Mouse (Mus musculus): ENCODE data around the gene Spata17.

Gene Spata17

DNA sequence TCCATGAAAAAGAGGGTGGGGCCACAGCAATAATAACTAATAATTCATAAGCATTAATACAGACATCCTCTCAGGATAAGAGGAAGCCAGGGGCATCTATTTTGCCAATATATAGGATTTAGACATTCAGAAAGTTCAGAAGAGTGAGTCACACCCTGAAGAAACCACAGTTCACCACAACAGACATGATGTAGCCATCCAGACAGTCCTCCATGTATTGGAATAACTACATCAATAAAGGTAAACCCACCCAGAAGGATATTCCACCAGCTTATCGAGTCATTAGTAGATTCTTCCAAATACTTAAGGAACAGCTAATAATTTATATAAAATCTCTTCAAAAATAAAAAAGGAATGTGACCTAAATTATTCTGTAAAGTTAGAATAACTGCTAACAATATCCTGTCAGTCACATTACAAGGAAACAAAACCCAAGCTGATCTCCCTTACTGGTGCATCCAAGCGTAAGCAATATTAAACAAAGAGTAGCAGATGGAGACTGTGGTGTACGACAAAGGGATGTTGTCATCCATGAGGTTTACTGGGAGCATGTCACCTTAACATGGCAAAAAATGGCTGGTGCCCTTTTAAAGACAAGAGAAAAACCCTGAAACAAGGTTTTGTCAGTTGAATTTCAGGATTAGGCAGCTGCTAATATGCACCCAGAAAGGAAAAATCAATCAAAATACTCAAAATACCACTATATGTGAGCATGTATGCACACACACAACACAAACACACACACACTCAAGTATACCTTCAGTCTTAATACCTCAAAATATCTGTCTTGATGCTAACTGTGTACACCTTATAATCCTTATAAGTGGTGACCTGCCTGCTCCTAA lies 138.8 kb downstream of the Spata17 start:
- DNase-seq: peak; percentile 91

DNA sequence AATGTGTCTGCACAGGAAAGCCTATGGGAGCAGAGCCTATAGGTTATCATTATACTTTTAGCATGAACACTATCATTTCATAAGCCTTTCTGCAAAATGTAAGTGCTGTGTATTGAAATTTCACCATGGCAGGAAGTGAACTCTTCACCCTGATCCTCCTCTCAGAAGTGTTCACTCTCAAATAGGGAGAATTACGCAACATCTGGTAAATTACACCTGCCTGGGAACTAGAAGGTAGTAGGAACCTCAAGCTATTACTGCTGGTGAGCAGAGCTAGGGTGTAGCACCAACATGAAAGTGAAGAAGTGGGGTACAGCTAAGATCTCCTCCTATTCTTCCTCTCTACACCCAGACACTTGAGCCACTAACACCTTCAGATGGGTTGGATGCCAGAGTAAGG lies 155.4 kb downstream of the Spata17 start:
- DNase-seq: no peak

DNA sequence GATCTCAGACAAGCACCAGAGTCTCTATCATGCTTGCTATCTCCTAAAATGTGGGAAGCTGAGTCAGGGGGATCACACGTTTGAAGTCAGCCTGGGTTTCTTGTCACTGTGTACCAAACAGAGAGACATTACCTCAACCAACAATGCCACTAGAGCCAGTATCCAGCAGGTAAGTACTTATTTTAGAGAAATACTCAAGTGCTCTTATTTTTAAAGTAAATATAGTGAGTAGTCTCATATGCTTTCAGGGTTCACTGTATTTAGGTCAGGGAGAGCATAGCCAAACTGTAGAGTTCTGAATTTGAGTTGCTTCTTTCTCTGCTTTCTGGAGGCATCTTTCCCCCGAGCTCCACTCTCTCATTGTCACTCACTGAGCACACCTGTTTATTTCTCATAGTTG lies 160.9 kb downstream of the Spata17 start:
- DNase-seq: no peak

DNA sequence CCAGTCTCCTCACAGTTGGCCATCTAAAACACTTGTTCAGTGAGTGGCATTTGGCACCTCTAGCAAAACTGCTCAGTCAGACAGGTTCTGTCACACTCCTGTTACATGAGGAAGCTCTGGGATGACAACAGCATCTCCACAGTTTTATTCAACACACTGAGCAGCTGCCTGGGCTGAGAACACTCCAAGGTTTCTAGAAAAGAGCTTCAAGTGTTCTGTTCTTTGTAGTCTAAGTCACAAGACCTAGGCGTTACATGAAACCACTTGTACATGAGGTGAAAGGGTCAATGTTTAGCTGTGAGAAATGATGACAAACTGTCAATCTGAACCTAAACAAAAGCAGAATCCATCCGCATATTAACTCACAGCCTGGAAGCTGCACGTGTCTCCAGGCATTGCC lies 161.4 kb downstream of the Spata17 start:
- DNase-seq: no peak

DNA sequence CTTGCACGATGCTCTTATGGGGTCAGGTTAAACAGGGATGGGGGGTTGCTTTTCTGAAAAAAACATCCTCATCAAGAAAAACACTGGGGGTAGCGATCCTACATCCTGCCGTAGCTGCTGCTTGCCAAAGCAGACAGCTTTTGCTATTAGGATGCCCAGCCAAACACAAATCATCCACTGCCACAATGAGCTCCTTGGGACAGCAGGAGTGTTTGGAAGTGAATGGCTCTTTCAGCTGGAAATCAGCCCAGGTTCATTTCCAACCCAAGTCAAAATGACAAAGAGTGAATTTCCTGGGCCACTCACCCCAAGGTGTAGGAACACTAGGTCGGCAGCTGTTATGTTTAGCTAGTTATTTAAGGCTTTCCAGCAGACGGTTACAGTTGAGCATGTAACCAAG lies 162.7 kb downstream of the Spata17 start:
- DNase-seq: no peak

DNA sequence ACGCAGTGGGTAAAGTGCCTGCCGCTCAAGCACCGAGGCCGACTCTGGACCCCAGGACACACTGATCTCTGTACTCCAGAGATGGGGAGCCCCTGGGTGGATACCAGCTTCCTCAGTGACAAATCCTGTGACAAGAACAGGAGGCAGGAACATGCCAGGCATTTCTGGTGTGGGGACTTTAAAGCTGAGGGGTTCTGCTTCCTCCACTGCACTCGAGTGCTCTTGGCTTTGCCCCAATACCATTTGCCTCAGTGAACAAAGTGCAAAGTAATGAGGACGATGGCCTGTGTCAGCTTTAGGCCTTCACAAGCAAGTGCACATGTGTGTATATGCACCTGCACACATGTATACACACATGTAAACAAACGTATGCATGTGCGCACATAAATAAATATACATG lies 164.0 kb downstream of the Spata17 start:
- DNase-seq: no peak

DNA sequence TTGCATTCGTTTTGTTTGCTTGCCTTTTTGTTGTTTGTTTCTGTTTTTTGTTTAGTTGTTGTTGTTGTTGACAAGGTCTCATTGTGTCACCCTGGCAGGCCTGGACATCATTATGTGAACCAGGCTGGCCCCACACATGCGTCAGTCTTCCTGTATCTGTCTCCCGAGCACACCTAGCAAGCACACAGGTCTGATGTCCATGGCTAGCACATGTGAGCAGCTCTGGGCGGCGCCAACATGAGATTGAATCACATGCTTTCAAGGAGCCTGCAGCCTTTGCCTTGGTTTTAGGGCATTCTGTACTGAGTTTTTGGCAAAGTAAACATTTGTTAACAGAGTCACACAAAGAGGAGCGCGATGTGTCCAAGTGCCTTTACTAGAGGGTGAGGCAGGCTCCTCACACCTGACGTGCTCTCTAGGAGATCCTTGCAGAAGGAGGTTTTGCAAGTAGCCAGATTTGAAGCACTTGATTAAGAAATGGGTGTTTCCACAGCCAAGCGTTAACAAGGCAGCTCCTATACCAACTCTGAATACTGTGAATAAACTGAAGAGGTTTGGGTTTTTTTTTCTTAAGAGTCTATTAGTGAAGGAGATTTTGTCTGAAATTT lies 166.5 kb downstream of the Spata17 start:
- DNase-seq: no peak

DNA sequence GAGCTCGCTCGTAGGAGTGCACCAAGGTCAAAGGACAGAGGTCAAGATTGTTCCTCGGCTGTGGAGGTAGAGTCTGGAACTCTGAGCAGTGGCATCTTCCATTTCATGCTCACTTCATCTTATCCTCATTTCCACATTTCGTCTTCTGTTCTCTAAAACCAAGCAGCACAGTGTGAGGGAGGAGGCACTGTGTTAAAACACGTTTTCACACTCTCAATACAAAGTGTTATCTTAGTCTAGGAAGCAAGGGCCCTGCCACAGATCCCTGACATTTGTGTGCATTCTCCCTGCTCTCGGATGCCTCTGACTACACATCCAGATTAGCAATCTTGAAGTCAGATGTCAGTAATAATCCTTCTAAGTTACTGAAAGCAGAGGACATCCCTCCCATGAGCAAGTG lies 170.5 kb downstream of the Spata17 start:
- no peak for DNase-seq

DNA sequence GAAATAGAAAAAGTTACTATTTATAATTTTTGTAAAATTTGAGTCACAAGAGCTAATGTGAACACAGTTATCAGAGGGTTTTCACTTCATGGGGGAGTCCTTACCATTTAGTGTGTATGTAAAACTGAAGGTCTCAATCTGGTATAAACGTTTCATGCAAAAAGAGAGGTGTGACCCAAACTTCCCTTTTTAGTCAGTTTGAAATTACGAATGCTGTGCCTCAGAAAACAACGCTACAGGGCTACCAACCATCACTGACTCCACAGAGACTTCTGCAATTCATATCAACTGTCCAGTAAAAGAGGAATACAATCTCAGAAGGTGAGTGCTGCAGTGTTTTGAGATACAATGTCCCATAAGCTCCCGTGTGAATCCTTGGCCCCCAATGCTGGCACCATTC lies 175.5 kb downstream of the Spata17 start:
- no peak for DNase-seq

DNA sequence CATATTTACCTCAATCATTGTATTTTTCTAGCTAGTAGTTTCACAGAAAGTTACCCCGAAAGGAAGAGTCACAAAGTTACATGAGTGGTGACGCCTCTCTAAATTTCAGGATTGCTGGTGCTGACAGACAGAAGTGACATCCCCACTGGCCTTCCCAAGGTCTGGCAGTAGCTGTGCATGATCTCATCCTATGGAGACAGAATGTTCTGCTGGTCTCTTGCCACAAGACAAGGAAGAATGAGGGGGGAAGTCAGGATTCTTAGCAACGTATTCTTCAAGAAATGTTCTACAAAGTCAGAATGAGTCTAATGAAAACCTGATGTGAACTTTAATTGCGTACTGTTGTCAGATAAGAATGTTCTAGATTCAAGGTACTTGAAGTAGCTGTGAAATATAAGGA lies 179.5 kb downstream of the Spata17 start:
- no peak for DNase-seq

DNA sequence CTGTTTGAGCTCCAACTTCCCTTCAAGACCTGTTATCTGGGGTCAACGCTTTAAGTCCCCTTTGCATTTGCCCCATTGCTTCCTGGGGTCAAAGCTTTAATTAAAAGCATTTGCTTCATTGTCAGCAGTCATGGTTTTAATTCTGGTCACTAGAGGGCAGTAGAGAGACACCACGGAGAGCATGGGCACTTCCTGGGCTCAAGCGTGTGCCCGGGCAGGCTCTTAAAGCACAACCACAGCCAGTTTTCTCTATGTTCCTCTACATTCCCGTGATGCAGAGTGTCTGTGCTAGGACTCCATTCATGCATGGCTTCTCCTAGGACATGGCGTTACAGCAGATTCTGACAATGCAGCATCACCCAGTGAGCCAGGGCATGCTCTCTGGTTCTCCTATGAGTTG lies 183.5 kb downstream of the Spata17 start:
- DNase-seq: peak; percentile 82

DNA sequence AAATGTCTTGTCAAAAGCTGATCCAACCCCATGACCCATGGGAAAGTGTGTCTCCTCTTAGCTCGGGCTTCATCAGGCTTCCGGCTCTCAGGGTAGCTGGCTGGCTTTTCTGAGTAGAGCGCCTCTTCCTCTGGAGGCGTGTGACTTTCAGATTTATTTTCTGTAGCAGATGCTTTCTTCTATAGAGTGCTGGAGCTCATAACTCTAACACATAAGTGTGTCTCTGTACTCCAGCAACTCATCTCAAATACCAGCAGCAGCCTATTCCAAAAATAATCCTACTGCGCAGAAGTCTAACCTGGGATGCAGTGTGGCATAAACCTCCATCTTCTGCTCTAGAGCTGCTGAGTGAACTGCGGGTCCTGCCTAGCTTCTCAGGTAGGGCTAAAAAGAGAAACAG lies 186.4 kb downstream of the Spata17 start:
- DNase-seq: no peak

DNA sequence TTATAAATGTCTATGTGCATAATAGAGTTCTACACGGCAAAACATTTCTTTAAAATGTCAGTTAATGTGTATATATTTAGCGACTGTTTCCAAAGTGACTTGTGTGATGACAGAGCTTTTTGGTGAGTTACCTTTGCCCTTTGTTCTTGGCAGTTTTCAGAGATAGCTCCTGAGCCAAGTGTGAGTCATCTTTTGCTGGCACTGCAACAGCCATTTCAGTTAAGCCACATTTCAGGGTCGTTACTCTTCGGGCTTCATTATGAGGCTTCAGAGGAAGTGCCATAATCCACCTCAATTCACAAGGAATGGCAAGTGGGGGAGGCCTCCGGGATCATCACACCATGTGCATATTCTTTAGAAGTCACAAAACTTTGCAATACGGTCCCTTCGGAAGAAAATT lies 195.3 kb downstream of the Spata17 start:
- DNase-seq: no peak

DNA sequence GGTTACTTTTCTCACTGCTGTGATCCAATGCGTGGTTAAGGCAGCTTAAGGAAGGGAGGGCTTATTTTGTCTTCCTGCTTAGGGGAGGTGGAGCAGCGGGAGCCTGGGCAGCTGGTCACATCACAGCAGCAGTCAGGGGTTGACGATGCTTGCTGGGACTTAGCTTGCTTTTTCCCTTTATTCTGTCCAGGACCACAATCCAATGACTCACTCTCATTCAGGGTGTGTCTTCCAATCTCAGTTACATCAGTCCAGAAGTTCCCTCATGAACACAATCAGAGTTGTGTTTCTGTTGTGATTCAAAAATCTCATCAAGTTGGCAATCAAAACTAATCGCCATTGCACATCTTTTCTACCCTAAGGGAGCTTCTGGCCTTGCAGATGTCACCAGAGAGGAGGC lies 199.1 kb downstream of the Spata17 start:
- DNase-seq: no peak

DNA sequence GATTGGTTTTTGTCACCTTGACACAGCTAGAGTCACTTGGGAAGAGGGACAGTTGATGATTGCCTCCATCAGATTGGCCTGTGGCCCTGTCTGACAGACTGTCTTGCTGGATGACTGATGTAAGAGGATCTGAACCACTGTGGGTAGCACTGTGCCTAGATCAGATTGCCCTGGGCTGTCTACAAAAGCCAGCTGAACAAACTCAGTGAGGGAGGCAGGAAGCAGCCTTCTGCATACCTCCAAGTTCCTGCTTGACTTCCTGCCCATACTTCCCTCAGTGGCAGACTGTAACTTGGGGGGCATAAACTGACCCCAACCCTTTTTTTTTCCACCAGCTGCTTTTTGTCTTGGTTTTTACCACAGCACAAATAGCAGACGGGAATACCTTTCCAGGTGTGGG lies 199.6 kb downstream of the Spata17 start:
- no peak for DNase-seq

DNA sequence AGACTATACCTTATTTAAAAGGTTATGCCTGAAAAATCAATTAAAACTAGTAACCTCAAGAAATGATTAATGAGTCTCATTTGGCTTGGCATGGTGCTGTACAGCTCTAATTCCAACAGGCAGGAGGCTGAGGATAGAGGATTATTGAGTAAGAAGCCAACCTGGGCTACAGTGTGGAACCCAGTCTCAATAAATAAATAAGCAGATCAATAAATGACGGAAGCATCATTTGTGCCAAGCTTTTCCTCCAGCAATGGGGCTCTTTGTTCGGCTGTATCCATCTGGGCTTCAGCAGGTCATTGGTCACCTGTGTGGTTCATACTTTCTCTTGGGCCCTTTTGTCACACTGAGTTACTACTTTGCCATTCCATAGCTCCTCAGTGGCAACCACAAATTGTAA lies 201.1 kb downstream of the Spata17 start:
- DNase-seq: no peak

DNA sequence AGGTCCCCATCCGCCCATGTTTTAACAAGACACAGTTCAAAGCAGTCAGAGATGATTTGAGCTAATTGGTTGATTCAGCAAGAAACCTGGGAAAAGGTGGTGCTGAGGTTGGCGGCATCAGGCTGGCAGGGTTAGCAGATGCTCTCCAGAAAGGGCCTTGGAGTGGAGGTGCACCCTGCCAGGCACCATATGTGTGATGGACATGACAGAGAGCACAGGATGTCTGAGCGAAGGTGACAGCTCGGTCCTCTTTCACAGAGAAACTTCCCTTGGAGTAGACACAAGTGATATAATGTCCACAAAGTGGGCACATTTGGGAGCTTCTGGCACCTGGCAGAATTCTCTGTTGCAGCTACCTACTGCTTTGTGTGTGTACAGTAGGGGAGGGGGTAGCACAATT lies 203.7 kb downstream of the Spata17 start:
- no peak for DNase-seq

DNA sequence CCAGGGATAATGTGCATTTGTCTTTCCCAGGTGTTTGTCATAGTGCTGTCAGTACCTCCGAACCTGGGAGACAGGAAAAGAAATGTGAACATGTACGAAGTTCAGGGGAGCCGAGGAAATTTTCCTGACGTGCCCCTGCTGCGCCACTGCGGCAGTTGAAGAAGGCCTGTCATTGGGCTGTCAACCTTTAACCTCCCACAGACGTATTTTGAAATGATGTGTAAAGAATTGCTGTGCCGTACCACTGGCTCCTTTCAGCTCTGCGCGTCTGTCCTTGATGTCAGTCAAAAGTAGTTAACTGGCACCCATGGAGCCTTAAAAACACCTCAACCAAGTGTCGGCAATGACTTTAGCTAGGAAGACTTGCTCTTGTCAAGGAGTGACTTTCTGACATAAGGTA lies 205.2 kb downstream of the Spata17 start:
- DNase-seq: no peak

DNA sequence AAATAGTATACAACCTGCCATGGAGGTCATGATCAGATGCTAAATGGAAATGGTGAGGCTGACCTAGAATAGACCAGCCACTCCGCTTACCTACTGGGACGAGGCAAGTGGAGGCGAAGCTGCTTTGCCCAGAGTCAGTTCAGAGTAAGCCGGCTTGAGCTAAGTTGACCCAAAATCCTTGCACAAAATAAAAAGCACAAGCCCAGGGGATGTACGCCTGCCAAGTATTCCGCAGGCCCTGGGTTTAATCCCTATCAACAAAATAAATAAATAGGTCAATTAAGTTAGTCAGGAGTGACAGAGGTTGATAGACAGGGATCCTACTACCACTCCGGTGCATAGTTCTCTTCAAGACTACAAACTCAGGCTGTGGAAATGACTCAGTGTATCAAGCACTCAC lies 207.0 kb downstream of the Spata17 start:
- no peak for DNase-seq

DNA sequence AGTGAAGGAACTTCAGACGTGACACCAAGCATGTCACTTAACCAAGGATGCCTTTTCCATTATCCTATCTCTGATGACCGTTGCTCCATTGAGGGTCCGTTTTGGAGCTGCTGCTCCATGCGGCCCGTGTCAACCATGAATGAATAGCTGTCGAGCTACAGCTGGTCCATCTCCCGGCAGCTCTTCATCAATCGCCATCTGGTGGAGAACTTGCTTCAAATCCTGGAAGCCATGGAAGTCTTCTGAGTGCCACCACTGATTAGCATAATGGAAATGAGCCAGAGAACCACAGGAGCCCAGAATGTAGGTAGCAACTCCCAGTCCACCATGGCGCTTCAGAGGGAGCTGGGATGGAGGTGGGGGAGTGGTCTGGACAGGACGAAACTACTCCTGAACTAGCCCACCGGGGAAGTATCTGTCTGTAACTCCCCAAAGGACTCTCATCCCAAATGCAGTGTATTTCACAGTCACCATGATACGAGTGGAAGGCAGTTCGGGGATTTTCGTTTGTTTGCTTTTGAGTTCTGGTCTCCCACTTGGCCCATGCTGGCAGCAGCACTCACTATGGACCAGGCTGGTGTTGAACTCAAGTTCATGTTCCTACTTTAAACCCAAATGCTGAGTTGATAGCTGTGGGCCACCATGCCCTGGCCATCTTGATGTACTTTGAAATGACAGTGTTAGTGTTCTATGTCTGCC lies 208.9 kb downstream of the Spata17 start:
- DNase-seq: no peak

DNA sequence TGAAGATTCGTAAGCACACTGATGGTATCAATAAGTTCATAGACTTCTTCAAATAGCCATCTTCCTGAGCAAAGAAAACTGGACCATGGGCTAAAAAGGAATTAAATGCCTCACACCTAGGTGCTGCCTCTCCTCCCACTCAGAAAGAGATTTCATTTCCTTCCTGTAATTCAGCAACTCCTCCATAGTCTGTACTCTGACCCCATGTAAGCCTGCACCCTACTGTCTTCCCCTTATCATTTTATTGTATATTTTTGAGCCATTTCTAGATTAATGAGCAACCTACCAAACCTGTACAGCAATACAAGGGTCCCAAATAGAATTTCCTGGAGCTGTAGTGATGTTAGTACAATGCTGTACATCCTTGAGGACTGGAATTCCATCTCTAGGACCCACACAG lies 211.0 kb downstream of the Spata17 start:
- no peak for DNase-seq

DNA sequence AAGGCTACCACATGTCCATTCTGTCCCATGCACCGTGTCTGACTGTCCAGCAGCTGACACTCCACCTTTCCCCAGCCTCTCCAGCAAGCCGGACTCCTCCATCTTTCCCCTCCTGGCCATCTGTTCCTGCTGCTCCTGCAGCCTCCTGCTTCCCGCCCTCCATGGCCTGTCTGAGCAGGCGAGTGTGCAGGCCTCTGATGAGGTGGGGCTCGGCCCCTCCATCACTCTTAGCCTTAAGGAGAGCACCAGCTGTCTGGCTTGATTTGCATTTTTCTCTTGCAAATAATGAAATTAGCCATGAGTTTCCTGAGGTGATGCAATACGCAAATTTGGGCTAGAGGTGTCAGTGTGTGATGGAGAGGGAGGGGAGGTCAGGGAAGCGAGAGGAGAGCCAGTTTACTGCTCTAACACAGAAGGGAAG lies 211.8 kb downstream of the Spata17 start:
- DNase-seq: peak; percentile 52

DNA sequence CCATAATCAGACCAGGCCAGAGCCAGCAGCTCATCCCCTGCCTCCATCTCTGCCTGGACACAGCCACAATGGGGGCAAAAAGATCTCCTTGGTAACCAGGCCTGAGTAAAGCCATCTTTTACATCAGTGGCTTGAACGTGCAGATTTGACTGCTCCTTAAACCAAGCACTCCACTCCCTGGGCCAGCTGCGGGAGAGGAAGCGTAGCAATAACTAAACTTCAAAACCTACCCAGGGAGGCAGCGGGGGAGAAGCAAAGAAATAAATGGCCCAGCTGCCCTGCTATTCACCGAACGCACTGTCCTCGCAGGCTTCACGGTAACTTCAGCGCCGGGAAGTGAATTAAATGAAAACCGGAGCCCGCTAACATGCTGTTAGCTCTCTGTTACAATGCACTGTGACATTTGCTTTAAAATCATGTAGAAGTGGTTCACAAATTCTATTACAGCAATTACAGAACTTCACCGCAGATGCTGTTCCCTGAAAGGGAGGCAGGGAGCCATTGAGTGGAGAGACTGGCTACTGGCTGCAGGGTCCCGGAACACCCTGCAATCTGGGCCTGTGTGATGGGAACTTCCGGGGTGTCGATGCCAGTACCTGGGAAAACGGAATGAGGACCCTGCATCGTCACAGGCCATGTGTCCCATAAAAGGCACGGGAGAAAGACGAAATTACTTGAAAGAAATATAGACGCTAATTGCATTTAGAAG lies 217.5 kb downstream of the Spata17 start:
- DNase-seq: no peak
